Mouse (Mus musculus): ENCODE results near the gene Gm20911. TPM values are rescaled to one million over a fixed set of nuclear protein-coding genes. Genes with fewer than 3 reads are reported as not detected.
"Not testable (repeated sequence)": the region's sequence is repeated elsewhere in the genome, so short reads cannot be mapped to it uniquely, and the experiment has no call there.

Gm20911 gene
- polyA plus RNA-seq (2017; shearing (Covaris generic)): not detected

GRCm38 (mm10) chrY:81457707-81458106, at the start of gene Gm20911:
Gene Gm20911, plus strand, starts transcription at chrY:81458007.
- ATAC-seq: not testable (repeated sequence)
